Mouse (Mus musculus) heart, postnatal 14 days (tissue): Measurements from ENCODE around the gene Plcxd2. TPM values are rescaled to one million over a fixed set of nuclear protein-coding genes. Genes with fewer than 3 reads are reported as not detected.
A peak's percentile ranks its signal among the peaks of the same experiment; 100 is the strongest.

Experiments
- DNase-seq, 2 experiments: peaks; one replicate each; pipeline ENCODE4 v3.0.0; 2021 to 2022
- intact Hi-C: fragments of 180-260 bp; cut with DNase I; formaldehyde crosslinking; loops from one replicate; pipeline ENCODE4 v1.15.1; 2025
- long read RNA-seq, 2 experiments: library from polyadenylated mRNA; stranded (forward); transcript quantifications; one replicate each; pipeline ENCODE4 v2.0.0; 2021
- total RNA-seq, 2 experiments: library from RNA; stranded (reverse); gene quantifications; 2 replicates each; pipeline ENCODE4 v1.2.3; 2021

The Plcxd2 gene
- total RNA-seq: under 1 TPM; 0.12 to 0.34 TPM
- long read RNA-seq, experiment 1: 0 reads
- long read RNA-seq, experiment 2: 0 reads

- intact Hi-C loops: loop anchor here (5.0 kb wide), 1 partner anchor 168 kb away; no protein-coding TSS in a partner anchor
- peak; percentile 93 to 94 for DNase-seq
These were observed at the start of gene Plcxd2 for GRCm38 (mm10) chr16:46010153-46010905. Plcxd2 (minus strand) TSS chr16:46010218.

GRCm38 (mm10) chr16:46046906-46047305, 36.9 kb upstream of the Plcxd2 start:
- no peak for DNase-seq
- intact Hi-C loops: no loop called here

GRCm38 (mm10) chr16:46036261-46036660, 26.2 kb upstream of the Plcxd2 start:
- DNase-seq: no peak
- intact Hi-C loops: no loop called here

GRCm38 (mm10) chr16:46033896-46034295, 23.9 kb upstream of the Plcxd2 start:
- intact Hi-C loops: no loop called here
- no peak for DNase-seq

GRCm38 (mm10) chr16:46022958-46023491, 13.0 kb upstream of the Plcxd2 start:
- intact Hi-C loops: loop anchor here (1.0 to 5.0 kb wide), 3 partner anchors 30 to 338 kb away; no protein-coding TSS in a partner anchor
- DNase-seq: no peak

GRCm38 (mm10) chr16:46022189-46022928, 12.3 kb upstream of the Plcxd2 start:
- intact Hi-C loops: loop anchor here (1.0 to 5.0 kb wide), 3 partner anchors 30 to 337 kb away; no protein-coding TSS in a partner anchor
- DNase-seq: peak; percentile 43 to 64

- no peak for DNase-seq
- intact Hi-C loops: loop anchor here (1.0 to 5.0 kb wide), 2 partner anchors 47 to 264 kb away; no protein-coding TSS in a partner anchor
These were observed 11.3 kb upstream of the Plcxd2 start for GRCm38 (mm10) chr16:46021302-46021701.

GRCm38 (mm10) chr16:46020396-46020795, 10.4 kb upstream of the Plcxd2 start:
- no peak for DNase-seq
- intact Hi-C loops: loop anchor here (5.0 kb wide), 1 partner anchor 263 kb away; no protein-coding TSS in a partner anchor

GRCm38 (mm10) chr16:46019799-46020198, 9.8 kb upstream of the Plcxd2 start:
- intact Hi-C loops: loop anchor here (5.0 kb wide), 1 partner anchor 262 kb away; no protein-coding TSS in a partner anchor
- DNase-seq: no peak

- intact Hi-C loops: no loop called here
- no peak for DNase-seq
These were observed 9.3 kb upstream of the Plcxd2 start for GRCm38 (mm10) chr16:46019359-46019758.

GRCm38 (mm10) chr16:46011696-46012095, 1.7 kb upstream of the Plcxd2 start:
- intact Hi-C loops: loop anchor here (5.0 kb wide), 1 partner anchor 169 kb away; no protein-coding TSS in a partner anchor
- no peak for DNase-seq

GRCm38 (mm10) chr16:46010906-46011220, 845 bp upstream of the Plcxd2 start:
- intact Hi-C loops: loop anchor here (5.0 kb wide), 1 partner anchor 169 kb away; no protein-coding TSS in a partner anchor
- DNase-seq: no peak

GRCm38 (mm10) chr16:46009717-46010116, 301 bp downstream of the Plcxd2 start:
- intact Hi-C loops: loop anchor here (5.0 kb wide), 1 partner anchor 167 kb away; no protein-coding TSS in a partner anchor
- no peak for DNase-seq

GRCm38 (mm10) chr16:46008766-46009165, 1.3 kb downstream of the Plcxd2 start:
- no peak for DNase-seq
- intact Hi-C loops: no loop called here

GRCm38 (mm10) chr16:46008036-46008605, 1.9 kb downstream of the Plcxd2 start:
- no peak for DNase-seq
- intact Hi-C loops: no loop called here

GRCm38 (mm10) chr16:46006261-46006660, 3.8 kb downstream of the Plcxd2 start:
- no peak for DNase-seq
- intact Hi-C loops: no loop called here

- no peak for DNase-seq
- intact Hi-C loops: no loop called here
These were observed 8.4 kb downstream of the Plcxd2 start for GRCm38 (mm10) chr16:46001550-46002166.

- intact Hi-C loops: no loop called here
- DNase-seq: no peak
These were observed 9.0 kb downstream of the Plcxd2 start for GRCm38 (mm10) chr16:46000976-46001375.

GRCm38 (mm10) chr16:45999374-46000191, 10.4 kb downstream of the Plcxd2 start:
- DNase-seq: no peak
- intact Hi-C loops: loop anchor here (10.0 kb wide), 1 partner anchor 95 kb away; no protein-coding TSS in a partner anchor
